Mouse (Mus musculus): ENCODE results near the gene Prpf38b.

DNA sequence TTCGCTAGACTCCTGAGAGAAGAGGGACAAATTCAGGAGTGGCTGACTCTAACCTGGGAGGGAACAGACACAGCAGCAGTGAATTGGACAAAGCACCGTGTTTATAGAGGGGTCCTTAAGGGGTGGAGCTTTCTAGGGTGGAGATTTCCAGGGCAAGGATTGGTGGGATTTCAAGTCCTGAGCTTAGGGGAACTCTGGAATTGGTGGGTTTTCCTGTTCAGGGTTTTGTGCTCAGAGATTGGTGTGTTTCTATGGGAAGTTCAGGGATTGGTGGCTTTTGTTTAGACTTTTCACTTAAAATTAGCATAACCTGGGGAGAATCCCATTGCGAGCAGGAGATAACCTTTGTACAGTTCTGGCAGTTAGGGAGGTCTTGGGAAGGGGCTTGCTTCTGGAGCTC, 6.5 kb upstream of the Prpf38b start:
- no peak for TF ChIP-seq GATA1 (IDR thresholded peaks at IDR 0.05; ENCODE audit: borderline replicate concordance, low read length)
- TF ChIP-seq CTCF (IDR thresholded peaks at IDR 0.05; ENCODE audit: low read depth, low read length): no peak
- no peak for TF ChIP-seq TAL1 (conservative IDR thresholded peaks at IDR 0.05; ENCODE audit: low read depth, low read length)
- no peak for TF ChIP-seq POLR2AphosphoS5 (IDR thresholded peaks at IDR 0.05; ENCODE audit: insufficient replicate concordance, low read depth, low read length)

All from G1E (cell line).